Mouse (Mus musculus) forebrain, embryonic 10.5 days (tissue): ENCODE measurements around the gene Atp6v1g2. TPM values are rescaled to one million over a fixed set of nuclear protein-coding genes. Genes with fewer than 3 reads are reported as not detected.

Source experiments
- DNase-seq: peaks from one replicate; pipeline ENCODE4 v3.0.0-alpha.2; 2017; ENCODE audit warnings: low spot score; ENCODE audit errors: extremely low spot score
- H3K27ac ChIP-seq: fragments of 300-500 bp; sonication (generic); 2 replicates; pipeline ENCODE4 v1.5.1; 2016; ENCODE audit warnings: mild to moderate bottlenecking
- H3K27me3 ChIP-seq: fragments of 300-500 bp; sonication (generic); 2 replicates; pipeline ENCODE4 v1.6.1; 2016; ENCODE audit warnings: mild to moderate bottlenecking; ENCODE audit not compliant: poor library complexity, severe bottlenecking
- H3K36me3 ChIP-seq: fragments of 300-500 bp; sonication (generic); replicated peaks from 2 replicates; pipeline ENCODE4 v1.6.1; 2016; ENCODE audit warnings: mild to moderate bottlenecking, moderate library complexity
- H3K4me1 ChIP-seq: fragments of 300-500 bp; sonication (generic); 2 replicates; pipeline ENCODE4 v1.6.1; 2016
- H3K4me3 ChIP-seq: fragments of 300-500 bp; sonication (generic); 2 replicates; pipeline ENCODE4 v1.5.1; 2016; ENCODE audit warnings: mild to moderate bottlenecking, moderate library complexity
- H3K9me3 ChIP-seq: fragments of 300-500 bp; sonication (generic); 2 replicates; pipeline ENCODE4 v1.6.1; 2016; ENCODE audit warnings: mild to moderate bottlenecking, moderate library complexity
- WGBS: fragments of 180-500 bp; shearing (Covaris S2); methylation state at CpG from one replicate; pipeline ENCODE4 v1.1.7; 2016; 5-methylcytosine and 5-hydroxymethylcytosine counted together
- polyA plus RNA-seq: library from polyadenylated mRNA; unstranded; fragments of >200 nt; fragmentation: Nextera tagmentation; extraction: Ambion mirVana; gene quantifications from 2 replicates; pipeline ENCODE4 v1.2.1, GENCODE M21; 2016

Atp6v1g2 gene
- polyA plus RNA-seq, 1 experiment from 2014 or later: 7.7 TPM

DNA sequence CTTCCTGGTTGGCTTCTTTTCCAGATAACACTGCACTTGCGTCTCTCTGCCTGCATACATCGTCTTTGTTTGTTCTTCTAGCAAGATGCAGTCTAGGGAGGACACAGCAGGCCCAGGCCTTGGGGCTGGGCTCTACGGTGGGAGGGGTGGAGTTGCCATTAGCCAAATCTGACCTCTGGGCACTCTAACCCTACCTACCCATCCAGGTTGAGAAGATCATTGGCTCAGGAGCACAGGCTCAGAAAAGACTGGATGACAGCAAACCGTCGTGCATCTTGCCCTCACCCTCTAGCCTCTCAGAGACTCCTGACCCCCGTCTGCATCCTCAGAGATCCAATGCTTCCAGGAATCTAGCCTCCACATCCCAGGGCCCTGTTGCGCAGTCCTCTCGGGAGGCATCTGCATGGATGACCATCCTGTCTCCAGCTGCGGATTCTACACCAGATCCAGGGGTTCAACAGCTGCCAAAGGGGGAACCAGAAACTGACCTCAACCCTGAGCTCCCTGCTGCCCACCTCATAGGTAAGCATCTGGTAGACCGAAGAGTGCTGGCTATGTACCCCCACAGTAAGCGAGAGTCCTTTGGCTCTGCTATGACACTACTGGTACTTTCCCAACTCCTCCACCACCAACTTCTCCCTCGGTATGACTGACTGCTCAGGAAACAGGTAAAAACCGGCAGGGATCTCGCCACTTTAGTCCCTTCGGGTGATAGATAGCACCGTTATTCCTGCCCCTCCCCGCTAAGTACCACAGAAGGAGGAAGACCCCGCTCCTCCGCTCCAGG, 38.4 kb upstream of the Atp6v1g2 start:
- Histone ChIP-seq H3K36me3 (no peaks in the 10 kb centered on the region), H3K4me1 (peaks cover 32% of the 10 kb centered on the region), H3K9me3 (no peaks in the 10 kb centered on the region), H3K27ac (peak overlapping the region; percentile 70), H3K4me3 (peak overlapping the region; percentile 57), H3K27me3 (peaks cover 63% of the 10 kb centered on the region)
- no peak for DNase-seq
- WGBS: 49% methylated on average over 19 of the region's 19 CpGs

- DNase-seq: peak; percentile 75
- Histone ChIP-seq H3K4me1 (peaks cover 32% of the 10 kb centered on the region), H3K36me3 (no peaks in the 10 kb centered on the region), H3K27me3 (peaks cover 70% of the 10 kb centered on the region), H3K4me3 (peak overlapping the region; percentile 57), H3K27ac (peak overlapping the region; percentile 70), H3K9me3 (no peaks in the 10 kb centered on the region)
- 2% methylated on average over 66 of the region's 66 CpGs for WGBS
Measured at GRCm38 (mm10) chr17:35195631-35196320, 37.7 kb upstream of the Atp6v1g2 start.

GRCm38 (mm10) chr17:35196321-35196641, 37.2 kb upstream of the Atp6v1g2 start:
- Histone ChIP-seq H3K4me1 (peaks cover 32% of the 10 kb centered on the region), H3K4me3 (peak overlapping the region; percentile 57), H3K36me3 (no peaks in the 10 kb centered on the region), H3K27ac (no peak overlapping the region), H3K9me3 (no peaks in the 10 kb centered on the region), H3K27me3 (peaks cover 75% of the 10 kb centered on the region)
- no peak for DNase-seq
- 36% methylated on average over 9 of the region's 9 CpGs for WGBS

GRCm38 (mm10) chr17:35197126-35197525, 36.3 kb upstream of the Atp6v1g2 start:
- Histone ChIP-seq H3K9me3 (no peaks in the 10 kb centered on the region), H3K4me1 (peaks cover 32% of the 10 kb centered on the region), H3K27ac (no peak overlapping the region), H3K36me3 (no peaks in the 10 kb centered on the region), H3K27me3 (peaks cover 83% of the 10 kb centered on the region), H3K4me3 (no peak overlapping the region)
- WGBS: 54% methylated on average over 6 of the region's 6 CpGs
- DNase-seq: no peak

DNA sequence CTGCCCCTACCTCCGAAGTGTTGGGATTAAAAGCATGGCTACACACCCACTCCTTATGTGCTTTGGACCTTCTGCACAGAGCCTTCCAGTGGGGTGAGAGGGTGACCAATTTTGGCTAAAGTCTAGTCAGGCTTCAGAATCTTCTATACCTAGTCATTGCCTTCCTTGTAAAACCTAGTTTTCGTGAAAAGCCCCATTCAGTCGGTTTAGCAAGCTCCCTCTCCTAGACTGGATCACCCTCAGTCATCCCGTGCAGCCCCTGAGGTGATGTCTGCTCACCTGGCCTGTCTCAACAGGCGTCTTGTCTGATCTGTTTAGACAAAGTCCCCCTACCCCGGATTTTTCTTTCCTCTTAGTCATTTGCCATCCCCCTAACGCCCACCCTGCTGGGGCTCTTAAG, 35.4 kb upstream of the Atp6v1g2 start:
- Histone ChIP-seq H3K27ac (no peak overlapping the region), H3K36me3 (no peaks in the 10 kb centered on the region), H3K4me3 (no peak overlapping the region), H3K27me3 (peaks cover 92% of the 10 kb centered on the region), H3K4me1 (peaks cover 32% of the 10 kb centered on the region), H3K9me3 (no peaks in the 10 kb centered on the region)
- 55% methylated on average over 7 of the region's 7 CpGs for WGBS
- DNase-seq: no peak

GRCm38 (mm10) chr17:35198946-35199345, 34.5 kb upstream of the Atp6v1g2 start:
- H3K27me3 ChIP-seq: peaks cover 94% of the 10 kb centered on the region
- 25% methylated on average over 8 of the region's 8 CpGs for WGBS
- H3K9me3 ChIP-seq: no peaks in the 10 kb centered on the region
- no peak overlapping the region for H3K27ac ChIP-seq
- no peak for DNase-seq
- peaks cover 31% of the 10 kb centered on the region for H3K4me1 ChIP-seq
- H3K36me3 ChIP-seq: no peaks in the 10 kb centered on the region
- H3K4me3 ChIP-seq: no peak overlapping the region

DNA sequence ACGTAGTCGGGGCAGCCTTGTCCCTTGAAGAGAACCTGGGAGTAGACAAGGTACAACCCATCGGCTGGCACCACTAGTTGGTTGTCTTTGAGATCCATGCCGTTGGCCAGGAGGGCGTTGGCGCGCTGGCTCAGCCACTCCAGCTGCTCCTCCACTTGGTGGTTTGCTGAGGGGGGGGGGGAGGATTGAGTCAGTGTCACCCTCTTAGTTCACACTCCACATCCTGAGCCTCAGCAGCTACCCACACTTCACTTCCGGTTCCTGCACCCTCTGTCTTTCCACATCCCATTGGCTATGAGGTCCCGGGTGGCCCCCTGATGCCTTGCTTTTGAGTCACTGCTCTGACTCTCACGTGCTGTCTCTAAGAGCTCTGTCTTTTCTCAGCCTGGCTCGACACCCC, 33.1 kb upstream of the Atp6v1g2 start:
- no peak overlapping the region for H3K4me3 ChIP-seq
- H3K36me3 ChIP-seq: no peaks in the 10 kb centered on the region
- H3K9me3 ChIP-seq: no peaks in the 10 kb centered on the region
- DNase-seq: no peak
- H3K4me1 ChIP-seq: peaks cover 32% of the 10 kb centered on the region
- peaks cover 94% of the 10 kb centered on the region for H3K27me3 ChIP-seq
- WGBS: 94% methylated on average over 11 of the region's 11 CpGs
- no peak overlapping the region for H3K27ac ChIP-seq

- no peak overlapping the region for H3K4me3 ChIP-seq
- H3K9me3 ChIP-seq: no peaks in the 10 kb centered on the region
- H3K27me3 ChIP-seq: peaks cover 89% of the 10 kb centered on the region
- H3K4me1 ChIP-seq: peaks cover 24% of the 10 kb centered on the region
- DNase-seq: no peak
- H3K27ac ChIP-seq: no peak overlapping the region
- no peaks in the 10 kb centered on the region for H3K36me3 ChIP-seq
- 85% methylated on average over 11 of the region's 11 CpGs for WGBS
Measured at GRCm38 (mm10) chr17:35201128-35201527, 32.3 kb upstream of the Atp6v1g2 start.

DNA sequence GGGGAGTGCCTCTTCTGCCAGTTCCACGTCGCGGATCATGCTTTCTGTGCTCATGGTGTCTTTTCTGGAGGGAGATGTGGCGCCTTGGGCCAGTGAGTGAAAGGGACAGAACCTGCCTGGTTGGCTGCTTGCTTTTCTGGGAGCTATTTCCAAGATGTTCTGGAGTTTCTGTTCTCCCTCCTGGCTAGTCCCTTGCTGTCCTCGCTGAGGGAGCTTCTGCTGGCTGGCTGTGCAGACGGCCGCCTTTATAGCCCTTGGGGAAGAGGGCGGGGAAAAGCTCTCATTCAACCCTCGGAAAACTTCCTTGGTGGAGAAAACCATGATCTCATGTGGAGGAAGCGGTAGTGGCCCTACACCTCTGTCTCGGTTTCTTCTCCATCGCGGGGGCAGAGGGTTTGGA, 31.7 kb upstream of the Atp6v1g2 start, which contains the start of gene Tnf:
TSS of gene Tnf (minus strand) at position 221 of the 400 bp plus-strand sequence.
- 52% methylated on average over 13 of the region's 13 CpGs for WGBS
- Histone ChIP-seq H3K27me3 (peaks cover 82% of the 10 kb centered on the region), H3K9me3 (no peaks in the 10 kb centered on the region), H3K4me1 (peaks cover 21% of the 10 kb centered on the region), H3K36me3 (no peaks in the 10 kb centered on the region), H3K4me3 (no peak within 1 kb of the TSS), H3K27ac (no peak within 1 kb of the TSS)
- DNase-seq: no peak

- DNase-seq: no peak
- Histone ChIP-seq H3K4me3 (no peak overlapping the region), H3K9me3 (no peaks in the 10 kb centered on the region), H3K27ac (no peak overlapping the region), H3K27me3 (peaks cover 76% of the 10 kb centered on the region), H3K4me1 (peaks cover 21% of the 10 kb centered on the region), H3K36me3 (no peaks in the 10 kb centered on the region)
- 77% methylated on average over 4 of the region's 4 CpGs for WGBS
Measured at GRCm38 (mm10) chr17:35202442-35202841, 31.0 kb upstream of the Atp6v1g2 start.

DNA sequence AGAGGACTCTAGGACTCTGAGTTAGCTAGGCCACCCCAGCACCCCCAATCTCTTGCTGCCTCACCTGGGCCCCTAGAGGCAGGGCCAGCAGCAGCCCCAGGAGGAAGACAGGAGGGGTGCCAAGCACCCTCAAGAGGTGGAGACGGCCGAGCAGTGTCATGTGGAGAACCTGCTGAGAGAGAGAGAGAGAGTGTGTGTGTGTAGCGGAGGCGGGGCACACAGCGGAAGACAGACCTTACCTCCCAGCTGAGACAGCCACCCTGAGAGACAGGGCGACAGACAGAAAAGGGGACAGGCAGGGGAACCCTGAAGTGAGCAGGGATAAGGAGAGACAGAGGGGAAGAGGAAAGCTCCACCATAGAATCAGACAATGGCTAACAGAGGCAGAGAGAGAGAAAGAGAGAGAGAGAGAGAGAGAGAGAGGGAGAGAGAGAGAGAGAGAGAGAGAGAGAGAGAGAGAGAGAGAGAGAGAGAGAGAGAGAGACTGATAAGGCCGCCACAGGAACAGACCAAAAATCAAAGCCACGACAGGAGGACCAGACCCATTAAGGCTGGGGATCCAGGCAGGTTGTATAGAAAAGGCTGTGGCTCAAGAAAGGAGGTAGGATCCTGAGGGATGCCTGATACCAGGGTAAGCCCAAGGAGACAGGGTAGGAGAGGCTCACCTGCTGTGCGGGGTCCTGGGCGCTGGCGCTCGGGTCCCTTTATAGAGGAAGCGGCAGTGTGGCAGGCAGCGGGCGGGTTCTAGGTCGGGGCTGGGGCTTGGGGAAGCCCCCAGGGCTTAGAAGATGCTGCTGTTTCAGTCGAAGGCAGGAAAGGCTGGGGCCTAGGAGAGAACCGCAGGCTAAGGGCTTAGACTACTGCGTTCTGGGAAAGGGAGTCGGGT, 28.7 kb upstream of the Atp6v1g2 start, which contains the start of gene Lta:
TSS of gene Lta (minus strand) at position 858 of the 886 bp plus-strand sequence.
- 29% methylated on average over 20 of the region's 20 CpGs for WGBS
- H3K4me1 ChIP-seq: peaks cover 19% of the 10 kb centered on the region; the same call in 1 of the 2 replicates
- peaks cover 59% of the 10 kb centered on the region for H3K27me3 ChIP-seq
- no peak for DNase-seq
- no peaks in the 10 kb centered on the region for H3K9me3 ChIP-seq
- H3K36me3 ChIP-seq: no peaks in the 10 kb centered on the region
- no peak within 1 kb of the TSS for H3K4me3 ChIP-seq
- H3K27ac ChIP-seq: no peak within 1 kb of the TSS

DNA sequence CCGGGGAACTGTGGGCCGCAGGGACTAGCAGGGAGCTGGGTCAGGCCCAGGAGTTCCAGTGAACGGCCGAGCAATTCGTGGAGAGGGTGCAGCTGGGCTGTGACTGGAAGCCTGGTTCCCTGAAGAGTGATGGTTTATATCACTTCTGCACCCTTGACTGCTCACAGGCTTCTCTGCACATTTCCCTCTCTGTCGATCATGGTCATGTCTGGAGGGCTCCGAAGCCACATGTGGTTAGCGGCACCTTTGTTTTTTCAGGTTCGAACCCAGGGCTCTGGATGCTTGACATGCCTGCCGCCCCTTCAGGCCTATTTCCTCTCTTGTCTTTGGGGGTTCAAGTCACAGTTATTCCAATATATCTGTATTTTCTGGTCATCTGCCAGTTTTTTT, 28.1 kb upstream of the Atp6v1g2 start:
- Histone ChIP-seq H3K27ac (no peak overlapping the region), H3K4me3 (no peak overlapping the region), H3K36me3 (no peaks in the 10 kb centered on the region), H3K4me1 (peaks cover 20% of the 10 kb centered on the region; the same call in 1 of the 2 replicates), H3K9me3 (no peaks in the 10 kb centered on the region), H3K27me3 (peaks cover 52% of the 10 kb centered on the region)
- DNase-seq: no peak
- 64% methylated on average over 10 of the region's 10 CpGs for WGBS
